Mouse (Mus musculus): Measurements from ENCODE around the gene Myom1. TPM values are rescaled to one million over a fixed set of nuclear protein-coding genes. Genes with fewer than 3 reads are reported as not detected.

Myom1 gene
- polyA plus RNA-seq (2012; rRNA removed) = 6.2 and 11.8 TPM in 2 replicates

DNA sequence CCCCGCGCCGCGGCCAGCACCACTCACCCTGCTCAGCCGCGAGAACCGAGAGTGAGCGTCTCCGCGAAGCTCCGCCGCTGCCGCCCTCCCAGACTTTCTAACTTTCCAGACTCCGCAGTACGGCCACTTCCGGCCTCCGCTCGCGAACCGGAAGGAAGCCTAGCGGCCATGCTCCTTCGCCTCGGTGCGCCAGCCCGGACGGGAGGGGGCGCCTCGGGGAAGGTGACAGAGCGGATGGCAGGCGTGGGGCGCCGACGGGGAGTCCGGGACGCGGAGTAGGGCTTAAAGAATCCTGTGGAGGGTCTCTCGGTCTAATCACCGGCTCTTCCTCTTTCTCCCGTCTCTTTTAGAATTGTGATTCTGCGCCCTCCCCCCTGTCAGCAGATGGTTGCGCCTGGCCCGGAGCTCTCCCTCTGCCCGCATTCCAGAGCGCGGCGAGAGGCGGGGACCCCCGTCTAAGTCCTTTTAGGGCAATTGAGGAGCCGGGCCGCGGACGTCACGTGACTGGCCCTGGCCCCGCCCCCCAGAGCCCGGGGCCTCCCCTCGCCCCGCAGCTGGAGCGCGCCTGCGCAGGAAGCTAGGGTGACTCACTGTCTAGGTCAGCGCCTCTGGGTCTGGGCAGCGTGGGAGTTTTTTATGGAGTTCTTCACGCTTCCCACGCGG is at the start of gene Myom1:
Gene Myom1 (plus strand): TSS at position 553 of the 663 bp plus-strand sequence.

DNA sequence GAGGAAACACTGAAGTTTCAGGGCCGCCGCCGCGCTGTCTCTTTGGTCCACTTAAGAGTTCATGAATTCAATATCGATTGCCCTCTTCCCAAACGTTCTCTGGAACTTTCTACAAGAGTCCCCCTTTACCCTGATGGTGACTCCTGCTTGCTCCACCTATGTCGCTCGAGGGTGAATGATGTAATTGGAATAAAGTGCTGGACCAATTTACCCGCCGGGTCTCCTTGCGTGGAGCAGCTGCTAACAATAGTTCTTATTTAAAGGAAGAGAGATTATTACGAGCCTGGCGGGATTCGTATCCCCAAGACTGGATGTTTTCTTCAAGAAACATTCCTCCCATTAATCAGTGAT is 286 bp downstream of the Myom1 start, which contains the start of gene Myl12a:
Gene Myl12a (minus strand): TSS at position 135 of the 351 bp plus-strand sequence.

Other genes with a start within 250 kb of the Myom1 start
- 38.3 and 71.5 TPM in 2 replicates for gene Tgif1, start 149.1 kb upstream of the Myom1 start, polyA plus RNA-seq (2012; rRNA removed)
- 172 and 243 TPM in 2 replicates for gene Myl12a, start 245 bp downstream of the Myom1 start, polyA plus RNA-seq (2012; rRNA removed)
- 24.6 and 39.8 TPM in 2 replicates for gene Lpin2, start 179.9 kb downstream of the Myom1 start, polyA plus RNA-seq (2012; rRNA removed)